Mouse (Mus musculus) thymus, adult 2 months (tissue): Measurements from ENCODE around the gene Ercc6l.

ENCODE experiments used
- CTCF ChIP-seq: fragments of 200-500 bp; IDR thresholded peaks from 2 replicates; pipeline ENCODE4 v1.5.1; 2012; ENCODE audit warnings: mild to moderate bottlenecking, control low read depth, low read length, moderate library complexity, borderline replicate concordance; ENCODE audit not compliant: control insufficient read depth, poor library complexity, insufficient read depth; ENCODE audit errors: extremely low read depth
- POLR2A ChIP-seq: fragments of 200-500 bp; IDR thresholded peaks from 2 replicates; pipeline ENCODE4 v1.6.1; 2012; ENCODE audit warnings: mild to moderate bottlenecking, low read length, control low read depth, moderate library complexity; ENCODE audit not compliant: control insufficient read depth, poor library complexity, insufficient read depth; ENCODE audit errors: extremely low read depth

DNA sequence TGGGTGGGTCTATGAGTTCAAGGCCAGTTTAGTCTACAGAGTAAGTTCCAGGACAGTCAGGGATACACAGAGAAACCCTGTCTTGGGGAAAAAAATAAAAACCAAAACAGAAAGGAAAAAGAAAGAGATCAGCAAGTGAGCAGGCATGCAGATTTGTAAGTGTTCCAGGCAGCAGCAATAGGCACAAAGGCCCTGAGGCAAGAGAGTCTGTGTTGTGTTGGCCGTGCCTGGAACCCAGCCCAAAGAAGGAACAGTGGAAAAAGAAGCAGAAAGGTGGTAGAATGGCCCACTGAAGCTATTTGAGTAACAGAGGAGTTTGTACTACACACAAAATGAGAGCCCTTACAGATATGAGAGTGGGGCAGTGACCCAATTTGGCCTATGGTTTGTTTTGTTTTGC lies 12.8 kb upstream of the Ercc6l start:
- TF ChIP-seq POLR2A (no peak), CTCF (no peak)
